Mouse (Mus musculus) brain, embryonic 14.5 days (tissue): ENCODE results near the gene Tm4sf20. TPM values are rescaled to one million over a fixed set of nuclear protein-coding genes. Genes with fewer than 3 reads are reported as not detected.

ENCODE experiments used
- DNase-seq: peaks from one replicate; pipeline ENCODE4 v3.0.0-alpha.2; 2011; ENCODE audit warnings: low read depth
- CTCF ChIP-seq: fragments of 200-500 bp; IDR thresholded peaks from 2 replicates; pipeline ENCODE4 v1.5.1; 2012; ENCODE audit warnings: inconsistent platforms, mild to moderate bottlenecking, moderate library complexity, borderline replicate concordance; ENCODE audit not compliant: insufficient read depth, insufficient read length; ENCODE audit errors: extremely low read depth
- POLR2A ChIP-seq: fragments of 200-500 bp; IDR thresholded peaks from 2 replicates; pipeline ENCODE4 v1.6.1; 2012; ENCODE audit warnings: mild to moderate bottlenecking, inconsistent platforms, borderline replicate concordance; ENCODE audit not compliant: poor library complexity, insufficient read depth, insufficient read length, severe bottlenecking; ENCODE audit errors: extremely low read depth
- polyA plus RNA-seq: library from polyadenylated mRNA; depleted of rRNA; stranded (reverse); fragments of >200 nt; gene quantifications from 2 replicates; pipeline ENCODE4 v1.2.3, GENCODE M21; 2012

Tm4sf20 gene
- polyA plus RNA-seq, 1 experiment, result not detected

- TF ChIP-seq CTCF (no peak), POLR2A (no peak)
- no peak for DNase-seq
Measured at GRCm38 (mm10) chr1:82795702-82796443, 27.6 kb upstream of the Tm4sf20 start.

GRCm38 (mm10) chr1:82795211-82795610, 26.9 kb upstream of the Tm4sf20 start:
- TF ChIP-seq CTCF (no peak), POLR2A (no peak)
- no peak for DNase-seq

- TF ChIP-seq CTCF, result no peak
- no peak for TF ChIP-seq POLR2A
- peak; percentile 62 for DNase-seq
Measured at GRCm38 (mm10) chr1:82793986-82794385, 25.7 kb upstream of the Tm4sf20 start.

GRCm38 (mm10) chr1:82793110-82793509, 24.8 kb upstream of the Tm4sf20 start:
- DNase-seq, result no peak
- TF ChIP-seq POLR2A (no peak), CTCF (no peak)

GRCm38 (mm10) chr1:82792238-82792637, 24.0 kb upstream of the Tm4sf20 start:
- no peak for TF ChIP-seq POLR2A
- TF ChIP-seq CTCF, result no peak
- no peak for DNase-seq

GRCm38 (mm10) chr1:82791105-82791504, 22.8 kb upstream of the Tm4sf20 start:
- TF ChIP-seq POLR2A (no peak), CTCF (no peak)
- DNase-seq, result peak; percentile 90

DNA sequence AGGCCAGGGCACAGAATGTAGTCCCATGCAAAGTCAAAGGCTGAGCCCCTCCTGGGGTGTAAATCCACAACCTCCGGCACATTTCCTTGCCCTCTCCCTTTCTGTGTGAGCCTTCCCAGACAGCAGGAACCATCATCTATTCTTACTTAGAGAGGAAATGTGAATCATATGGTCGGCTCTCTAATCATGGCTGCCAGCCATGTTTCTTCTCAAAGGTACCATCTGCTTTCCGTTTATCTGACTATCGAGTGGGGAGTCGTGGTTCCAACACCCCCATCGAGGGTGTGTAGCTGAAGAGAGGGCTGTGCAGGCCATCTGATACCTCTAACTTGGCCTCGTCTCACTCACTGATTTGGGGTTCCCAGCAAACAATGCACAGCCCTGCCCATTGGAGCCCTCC, 19.8 kb upstream of the Tm4sf20 start:
- DNase-seq, result peak; percentile 83
- TF ChIP-seq POLR2A, result no peak
- TF ChIP-seq CTCF, result no peak

DNA sequence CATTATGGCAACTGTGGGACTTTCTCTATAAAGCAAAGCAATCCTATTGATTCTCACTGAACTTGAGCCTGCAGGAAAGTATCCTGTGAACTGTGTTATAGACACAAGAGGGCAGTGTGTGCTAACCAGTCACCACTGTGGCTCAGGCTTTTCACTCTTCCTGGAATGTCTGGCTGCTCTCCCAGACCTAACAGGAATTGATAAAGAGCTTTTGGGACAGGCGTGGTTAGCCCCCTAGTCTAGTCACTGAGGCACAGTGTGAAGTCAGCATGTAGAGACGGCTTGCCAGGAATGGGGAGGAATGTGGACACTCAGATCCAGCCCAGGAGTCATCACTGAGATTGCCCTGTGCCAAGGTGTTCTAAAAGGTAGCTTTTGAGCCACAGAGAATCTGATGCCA, 19.2 kb upstream of the Tm4sf20 start:
- peak; percentile 94 for DNase-seq
- TF ChIP-seq POLR2A (no peak), CTCF (peak; percentile 88)

DNA sequence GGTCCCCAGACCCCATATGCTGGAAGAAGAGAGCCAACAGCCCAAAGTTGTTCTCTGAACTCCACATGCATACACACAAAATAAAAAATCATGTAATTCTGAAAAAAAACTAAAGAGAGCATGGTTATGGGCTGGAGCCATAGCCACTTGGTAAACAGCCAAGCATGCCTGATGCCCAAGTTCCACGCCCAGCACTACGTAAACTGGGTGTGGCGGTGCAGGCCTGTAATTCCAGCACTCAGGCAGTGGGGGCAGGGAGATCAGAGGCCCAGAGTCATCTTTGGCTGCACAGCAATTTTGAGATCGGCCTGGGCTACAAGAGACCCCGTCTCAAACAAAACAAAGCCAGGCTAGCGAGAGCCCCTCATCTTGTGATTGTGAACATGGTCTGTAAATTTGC, 17.3 kb upstream of the Tm4sf20 start:
- no peak for TF ChIP-seq CTCF
- TF ChIP-seq POLR2A, result no peak
- no peak for DNase-seq

- no peak for TF ChIP-seq CTCF
- no peak for TF ChIP-seq POLR2A
- DNase-seq, result no peak
Measured at GRCm38 (mm10) chr1:82783559-82783958, 15.3 kb upstream of the Tm4sf20 start.

GRCm38 (mm10) chr1:82779388-82779966, 11.2 kb upstream of the Tm4sf20 start:
- no peak for TF ChIP-seq CTCF
- TF ChIP-seq POLR2A, result no peak
- DNase-seq, result no peak

- DNase-seq, result no peak
- TF ChIP-seq POLR2A (no peak), CTCF (no peak)
Measured at GRCm38 (mm10) chr1:82775293-82775692, 7.0 kb upstream of the Tm4sf20 start.

DNA sequence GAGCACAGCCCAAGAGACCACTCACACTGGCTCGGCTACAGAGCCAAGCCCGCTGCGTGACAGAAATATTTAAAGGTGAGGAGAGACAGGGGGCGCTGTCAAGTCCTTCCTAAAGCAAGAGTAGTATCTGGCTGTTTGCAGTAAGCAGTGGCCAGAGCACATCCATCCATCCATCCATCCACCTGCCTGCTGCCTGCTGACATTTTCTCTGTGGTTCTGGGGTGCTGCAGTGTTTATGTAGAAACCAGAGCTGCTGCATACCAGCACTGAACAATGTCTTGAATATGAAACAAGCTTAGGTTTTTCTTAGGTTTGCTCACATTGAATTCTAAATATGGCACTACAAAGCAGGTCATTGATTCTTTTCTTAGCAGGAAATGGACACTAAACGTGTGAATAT, 4.9 kb upstream of the Tm4sf20 start:
- DNase-seq, result no peak

More for the DNA sequence above, 4.9 kb upstream of the Tm4sf20 start:
- TF ChIP-seq POLR2A (no peak), CTCF (no peak)
